Mouse (Mus musculus) forebrain, embryonic 11.5 days (tissue): ENCODE data around the gene Hist1h4k. TPM values are rescaled to one million over a fixed set of nuclear protein-coding genes. Genes with fewer than 3 reads are reported as not detected.

Source experiments
- ATAC-seq: fragments of 200-750 bp; cut with Nextera tagmentation; replicated peaks from 2 replicates; pipeline ENCODE4 v1.8.0; 2017; ENCODE audit warnings: moderate TSS enrichment; ENCODE audit not compliant: low FRiP score
- DNase-seq: peaks from one replicate; pipeline ENCODE4 v3.0.0-alpha.2; 2017; ENCODE audit warnings: low spot score
- H3K27ac ChIP-seq: fragments of 300-500 bp; sonication (generic); 2 replicates; pipeline ENCODE4 v1.5.1; 2014; ENCODE audit warnings: low read depth, low read length
- H3K27me3 ChIP-seq: fragments of 300-500 bp; sonication (generic); 2 replicates; pipeline ENCODE4 v1.6.1; 2014; ENCODE audit warnings: mild to moderate bottlenecking, low read length, mixed read lengths; ENCODE audit not compliant: control insufficient read depth, insufficient read depth
- H3K36me3 ChIP-seq: fragments of 300-500 bp; sonication (generic); 2 replicates; pipeline ENCODE4 v1.6.1; 2014; ENCODE audit warnings: mild to moderate bottlenecking, low read length, moderate library complexity, mixed read lengths; ENCODE audit not compliant: control insufficient read depth, insufficient read depth
- H3K4me1 ChIP-seq: fragments of 300-500 bp; sonication (generic); replicated peaks from 2 replicates; pipeline ENCODE4 v1.6.1; 2014; ENCODE audit warnings: low read length, mixed read lengths; ENCODE audit not compliant: control insufficient read depth, insufficient read depth
- H3K4me2 ChIP-seq: fragments of 300-500 bp; sonication (generic); 2 replicates; pipeline ENCODE4 v1.6.1; 2014; ENCODE audit warnings: low read depth, mild to moderate bottlenecking, low read length, moderate library complexity, mixed read lengths; ENCODE audit not compliant: severe bottlenecking
- H3K4me3 ChIP-seq: fragments of 300-500 bp; sonication (generic); 2 replicates; pipeline ENCODE4 v1.5.1; 2014; ENCODE audit warnings: low read depth, low read length
- H3K9ac ChIP-seq: fragments of 300-500 bp; sonication (generic); 2 replicates; pipeline ENCODE4 v1.6.1; 2014; ENCODE audit warnings: low read length
- H3K9me3 ChIP-seq: fragments of 300-500 bp; sonication (generic); 2 replicates; pipeline ENCODE4 v1.6.1; 2016; ENCODE audit warnings: low read length, mixed read lengths; ENCODE audit not compliant: control insufficient read depth
- WGBS: fragments of 180-500 bp; shearing (Covaris S2); extraction: QIAGEN DNeasy Blood & Tissue Kit; methylation state at CpG from one replicate; pipeline ENCODE4 v1.1.7; 2014; 5-methylcytosine and 5-hydroxymethylcytosine counted together
- microRNA-seq: library from miRNA; unstranded; fragments of <30 nt; microRNA quantifications from one replicate; pipeline ENCODE4, GENCODE M21; 2016; ENCODE audit not compliant: insufficient number of aligned reads
- polyA plus RNA-seq: library from polyadenylated mRNA; unstranded; fragments of >200 nt; fragmentation: Nextera tagmentation; extraction: Ambion mirVana; gene quantifications from 2 replicates; pipeline ENCODE4 v1.2.1, GENCODE M21; 2014

Hist1h4k gene
- polyA plus RNA-seq, 1 experiment from 2014 or later = 4.4 TPM

DNA sequence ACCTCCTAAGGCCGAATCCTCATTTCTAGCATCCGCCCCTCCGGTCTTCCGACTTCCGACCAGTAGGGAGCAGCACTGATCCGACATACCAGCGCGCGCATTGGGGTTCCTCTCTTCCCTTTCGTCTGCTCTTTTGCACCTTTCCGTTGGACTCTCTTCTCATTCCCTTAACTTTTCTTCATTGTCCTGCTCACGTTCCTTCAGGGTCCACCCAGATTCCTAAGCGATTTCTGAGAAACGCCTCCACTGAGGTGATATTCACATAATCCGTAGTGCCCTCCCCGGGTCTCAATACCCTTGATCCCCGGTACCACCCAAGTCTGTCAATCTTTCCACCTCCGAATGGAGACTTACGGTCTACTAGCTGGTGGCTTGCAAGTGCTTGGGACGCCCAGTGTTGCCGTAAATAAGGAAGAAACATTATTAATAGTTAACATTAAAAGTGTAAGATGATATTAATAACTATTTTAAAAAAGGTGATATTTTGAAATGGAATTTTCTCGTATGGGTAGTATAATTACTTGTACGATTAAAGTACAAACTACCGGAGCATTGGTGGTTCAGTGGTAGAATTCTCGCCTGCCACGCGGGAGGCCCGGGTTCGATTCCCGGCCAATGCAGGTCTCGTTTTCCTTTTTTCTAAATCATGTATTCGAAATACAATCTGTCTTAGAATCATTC lies 40.1 kb downstream of the Hist1h4k start:
- H3K4me2 ChIP-seq = peak overlapping the region; percentile 32; the same call in 1 of the 2 replicates
- peak overlapping the region; percentile 72 for H3K27ac ChIP-seq
- H3K36me3 ChIP-seq = no peaks in the 10 kb centered on the region
- no peaks in the 10 kb centered on the region for H3K9me3 ChIP-seq
- peak; percentile 78 for ATAC-seq
- H3K4me3 ChIP-seq = peak overlapping the region; percentile 56
- WGBS = under 1% methylated on average over 32 of the region's 32 CpGs
- no peaks in the 10 kb centered on the region; the same call in 1 of the 2 replicates for H3K4me1 ChIP-seq
- H3K9ac ChIP-seq = peak overlapping the region; percentile 67
- DNase-seq = peak; percentile 91
- no peaks in the 10 kb centered on the region for H3K27me3 ChIP-seq

GRCm38 (mm10) chr13:21706669-21707068 lies 43.6 kb downstream of the Hist1h4k start:
- no peaks in the 10 kb centered on the region for H3K27me3 ChIP-seq
- no peak for DNase-seq
- no peaks in the 10 kb centered on the region for H3K9me3 ChIP-seq
- 77% methylated on average over 4 of the region's 4 CpGs for WGBS
- no peak overlapping the region for H3K9ac ChIP-seq
- no peak overlapping the region for H3K27ac ChIP-seq
- H3K36me3 ChIP-seq = no peaks in the 10 kb centered on the region
- ATAC-seq = no peak
- no peak overlapping the region for H3K4me3 ChIP-seq
- no peaks in the 10 kb centered on the region; the same call in 1 of the 2 replicates for H3K4me1 ChIP-seq
- no peak overlapping the region for H3K4me2 ChIP-seq

Small RNA genes lying within 50 kb of the gene (microRNA-seq; reads per million reads assigned to microRNA genes)
- gene Gm44346 = not detected
- gene Gm44357 = not detected
- not detected for gene Gm44367
- gene Gm44454 = not detected

Other genes with a start within 250 kb of the Hist1h4k start
- 2.7 and 3.6 TPM in 2 replicates for gene Gm11273, start 249.1 kb downstream of the Hist1h4k start, polyA plus RNA-seq
- gene Zkscan8, start 219.4 kb downstream of the Hist1h4k start, polyA plus RNA-seq = 10.2 and 10.6 TPM in 2 replicates
- 0.27 and 0.43 TPM in 2 replicates for gene Olfr1366, start 207.7 kb downstream of the Hist1h4k start, polyA plus RNA-seq
- gene Olfr1535, start 190.6 kb downstream of the Hist1h4k start, polyA plus RNA-seq = not detected in 2 replicates
- not detected in 2 replicates for gene Olfr1364, start 168.7 kb downstream of the Hist1h4k start, polyA plus RNA-seq
- gene Olfr1362, start 136.5 kb downstream of the Hist1h4k start, polyA plus RNA-seq = not detected in 2 replicates
- not detected in 2 replicates for gene Olfr11, start 108.0 kb downstream of the Hist1h4k start, polyA plus RNA-seq
- gene Olfr1361, start 87.1 kb downstream of the Hist1h4k start, polyA plus RNA-seq = not detected in 2 replicates
- gene Olfr1360, start 73.1 kb downstream of the Hist1h4k start, polyA plus RNA-seq = not detected in 2 replicates
- gene Olfr1359, start 52.4 kb downstream of the Hist1h4k start, polyA plus RNA-seq = not detected in 2 replicates
- gene Hist1h2bl, start 34.4 kb downstream of the Hist1h4k start, polyA plus RNA-seq = 2.3 and 5.4 TPM in 2 replicates
- gene Hist1h2ai, start 34.1 kb downstream of the Hist1h4k start, polyA plus RNA-seq = 23.9 and 25.3 TPM in 2 replicates
- gene Hist1h3h, start 32.8 kb downstream of the Hist1h4k start, polyA plus RNA-seq = 16.8 and 17.4 TPM in 2 replicates
- 5.0 and 5.7 TPM in 2 replicates for gene Hist1h2bm, start 28.5 kb downstream of the Hist1h4k start, polyA plus RNA-seq
- gene Hist1h4j, start 15.4 kb downstream of the Hist1h4k start, polyA plus RNA-seq = 1.2 and 1.6 TPM in 2 replicates
- gene Hist1h2ak, start 3.3 kb upstream of the Hist1h4k start, polyA plus RNA-seq = 11.0 and 12.5 TPM in 2 replicates
- 1.9 and 2.5 TPM in 2 replicates for gene Hist1h2bn, start 3.6 kb upstream of the Hist1h4k start, polyA plus RNA-seq
- 20.4 and 20.6 TPM in 2 replicates for gene Hist1h1b, start 30.1 kb upstream of the Hist1h4k start, polyA plus RNA-seq
- gene Hist1h3i, start 32.9 kb upstream of the Hist1h4k start, polyA plus RNA-seq = 298 and 312 TPM in 2 replicates
- gene Hist1h2an, start 36.7 kb upstream of the Hist1h4k start, polyA plus RNA-seq = 5.0 and 5.9 TPM in 2 replicates
- gene Hist1h2bp, start 37.0 kb upstream of the Hist1h4k start, polyA plus RNA-seq = 3.0 and 3.1 TPM in 2 replicates
- 23.8 and 25.3 TPM in 2 replicates for gene Hist1h2bq, start 59.7 kb upstream of the Hist1h4k start, polyA plus RNA-seq
- gene Hist1h2ao, start 60.0 kb upstream of the Hist1h4k start, polyA plus RNA-seq = not detected in 2 replicates
- not detected in 2 replicates for gene Hist1h4m, start 61.2 kb upstream of the Hist1h4k start, polyA plus RNA-seq
- 14.3 and 14.6 TPM in 2 replicates for gene Hist1h4n, start 81.7 kb upstream of the Hist1h4k start, polyA plus RNA-seq
- gene Hist1h2ap, start 83.0 kb upstream of the Hist1h4k start, polyA plus RNA-seq = 5,982 and 6,086 TPM in 2 replicates
- 22.4 and 27.2 TPM in 2 replicates for gene Hist1h2br, start 83.2 kb upstream of the Hist1h4k start, polyA plus RNA-seq
- 25.9 and 27.5 TPM in 2 replicates for gene Zfp184, start 194.6 kb upstream of the Hist1h4k start, polyA plus RNA-seq
- 0.12 TPM in 1 of 2 replicates, not detected in the other for gene Pom121l2, start 230.7 kb upstream of the Hist1h4k start, polyA plus RNA-seq